Mouse (Mus musculus) frontal cortex, adult 2 months (tissue): Measurements from ENCODE around the gene Pde6c. TPM values are rescaled to one million over a fixed set of nuclear protein-coding genes. Genes with fewer than 3 reads are reported as not detected.

Experiments
- polyA plus RNA-seq: library from polyadenylated mRNA; depleted of rRNA; stranded (reverse); fragments of >200 nt; gene quantifications from 2 replicates; pipeline ENCODE4 v1.2.3, GENCODE M21; 2012; rRNA removed

The Pde6c gene
- polyA plus RNA-seq, 1 experiment, result 0.16 TPM

Other genes with a start within 250 kb of the Pde6c start
- gene Myof, start 89.2 kb upstream of the Pde6c start, polyA plus RNA-seq, result 5.0 and 7.1 TPM in 2 replicates
- 0.48 and 0.50 TPM in 2 replicates for gene Cep55, start 77.8 kb upstream of the Pde6c start, polyA plus RNA-seq
- gene Ffar4, start 35.7 kb upstream of the Pde6c start, polyA plus RNA-seq, result 0.06 TPM in 2 replicates
- 19.5 and 24.3 TPM in 2 replicates for gene Rbp4, start 7.5 kb upstream of the Pde6c start, polyA plus RNA-seq
- gene Fra10ac1, start 91.4 kb downstream of the Pde6c start, polyA plus RNA-seq, result 26.9 and 27.8 TPM in 2 replicates
- 64.9 and 72.0 TPM in 2 replicates for gene Lgi1, start 131.8 kb downstream of the Pde6c start, polyA plus RNA-seq